Mouse (Mus musculus) embryonic stem cell, embryonic (primary cell): ENCODE results near the gene Pgm2l1.

Source experiments
- CTCF ChIA-PET, 4 experiments: fragments of 300-600 bp in 2 of 4; fragments of 350-600 bp in 2 of 4; sonication (Branson Sonifier 250); formaldehyde crosslinking; loops; one replicate each; lab custom pipeline; 2022; ENCODE audit warnings: inconsistent platforms in 2 of 4; lab: Charles Lee
- POLR2A ChIA-PET, 4 experiments: fragments of 300-600 bp in 2 of 4; fragments of 350-600 bp in 2 of 4; sonication (Branson Sonifier 250); formaldehyde crosslinking; loops; one replicate each; lab custom pipeline; 2022; ENCODE audit warnings: antibody characterized with exemption in 4 of 4, inconsistent platforms in 1 of 4; lab: Charles Lee

Pgm2l1 gene

DNA sequence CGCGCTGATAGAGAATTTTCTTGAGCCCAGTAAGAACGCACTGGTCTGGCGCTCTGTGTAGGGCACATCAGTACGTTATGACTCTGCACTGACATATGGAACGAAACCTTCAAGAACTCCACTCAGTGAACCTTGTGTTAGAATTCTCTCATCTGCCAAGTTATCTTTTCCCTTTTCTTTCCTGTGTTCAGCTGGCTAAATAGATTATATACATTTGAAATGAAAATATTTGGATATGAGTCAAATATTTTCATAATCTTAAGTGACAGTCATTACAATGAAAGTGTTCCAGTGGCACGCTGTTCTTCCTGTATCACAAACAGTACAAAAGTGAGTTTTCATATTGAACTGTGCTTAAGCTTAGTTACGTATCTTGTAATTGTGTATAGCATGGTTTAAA lies 45.2 kb downstream of the Pgm2l1 start:
- ChIA-PET POLR2A (no interaction called here), CTCF (interaction anchor here in 1 of 4 experiments (0.6 kb wide), 1 partner anchor 34 kb away, joined by 4 read pairs; no protein-coding TSS in a partner anchor)

DNA sequence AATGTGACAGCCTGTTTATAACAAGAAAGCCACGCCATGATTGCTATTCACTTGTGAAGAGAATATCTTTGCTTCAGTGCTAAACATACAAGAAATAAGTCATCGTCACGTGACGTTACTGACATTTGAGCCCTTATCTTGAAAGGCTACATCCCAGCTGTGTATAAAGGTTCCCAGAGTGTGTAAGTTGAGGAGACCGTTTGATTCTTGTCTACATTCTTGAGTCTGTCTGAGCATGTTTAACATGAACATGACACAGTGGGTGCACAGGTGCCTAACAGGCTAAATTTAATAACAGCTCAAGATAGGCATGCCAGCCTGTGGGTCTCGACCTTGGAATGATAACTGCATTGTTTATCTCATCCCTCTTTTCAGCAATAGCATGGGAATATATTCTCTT lies 47.3 kb downstream of the Pgm2l1 start:
- CTCF ChIA-PET, result interaction anchor here in 1 of 4 experiments (1.3 kb wide), 1 partner anchor 54 kb away, joined by 3 read pairs; no protein-coding TSS in a partner anchor

GRCm38 (mm10) chr7:100276397-100276796 lies 49.2 kb downstream of the Pgm2l1 start:
- ChIA-PET POLR2A (interaction anchor here in 2 of 4 experiments (0.7 to 1.5 kb wide), 3 partner anchors 12 to 211 kb away, joined by 3 to 4 read pairs (median 3); no protein-coding TSS in a partner anchor), CTCF (interaction anchor here (0.6 to 1.8 kb wide), 34 partner anchors 9 to 1380 kb away, joined by 3 to 10 read pairs (median 4); partner anchors contain the start of gene Pgm2l1 (in 1 of the 4))

More for the DNA sequence above, 47.3 kb downstream of the Pgm2l1 start:
- POLR2A ChIA-PET, result interaction anchor here in 2 of 4 experiments (0.6 to 1.2 kb wide), 2 partner anchors 9 to 256 kb away, joined by 3 to 7 read pairs; no protein-coding TSS in a partner anchor

GRCm38 (mm10) chr7:100279803-100280202 lies 52.6 kb downstream of the Pgm2l1 start:
- ChIA-PET CTCF (interaction anchor here in 3 of 4 experiments (0.6 to 1.9 kb wide), 6 partner anchors 9 to 241 kb away, joined by 3 to 14 read pairs (median 5); no protein-coding TSS in a partner anchor), POLR2A (interaction anchor here in 1 of 4 experiments (1.2 kb wide), 1 partner anchor 16 kb away, joined by 4 read pairs; no protein-coding TSS in a partner anchor)

DNA sequence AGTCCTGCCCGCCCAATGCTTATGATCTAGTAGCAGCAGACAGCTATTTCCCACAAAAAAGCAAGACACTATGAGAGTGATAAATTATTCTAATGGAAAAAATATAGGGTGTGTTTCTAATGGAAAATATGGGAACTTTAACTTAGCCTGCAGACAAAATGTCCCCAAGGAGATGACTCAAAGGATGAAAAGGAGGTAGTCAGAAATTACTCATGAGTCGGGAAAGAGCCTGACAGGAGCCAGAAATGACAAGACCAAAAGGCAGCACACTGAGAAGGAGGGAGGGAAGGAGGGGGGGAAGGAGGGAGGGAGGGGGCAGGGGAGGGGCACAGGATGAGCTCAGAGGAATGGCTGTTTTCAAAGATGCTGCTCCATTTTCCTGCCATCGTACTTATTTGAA lies 54.4 kb downstream of the Pgm2l1 start:
- POLR2A ChIA-PET, result interaction anchor here in 1 of 4 experiments (0.5 kb wide), 1 partner anchor 278 kb away, joined by 4 read pairs; no protein-coding TSS in a partner anchor
- CTCF ChIA-PET, result interaction anchor here in 1 of 4 experiments (0.6 kb wide), 1 partner anchor 111 kb away, joined by 3 read pairs; no protein-coding TSS in a partner anchor

- CTCF ChIA-PET, result no interaction called here
- POLR2A ChIA-PET, result interaction anchor here in 1 of 4 experiments (0.7 to 1.0 kb wide), 2 partner anchors 37 to 657 kb away, joined by 3 to 4 read pairs; partner anchors contain the start of gene Tpbgl
Measured at GRCm38 (mm10) chr7:100283298-100283697, 56.1 kb downstream of the Pgm2l1 start.

GRCm38 (mm10) chr7:100285383-100285782 lies 58.2 kb downstream of the Pgm2l1 start, which contains the start of gene P4ha3:
Gene P4ha3 (plus strand): TSS chr7:100285520.
- POLR2A ChIA-PET, result no interaction called here
- CTCF ChIA-PET, result no interaction called here

DNA sequence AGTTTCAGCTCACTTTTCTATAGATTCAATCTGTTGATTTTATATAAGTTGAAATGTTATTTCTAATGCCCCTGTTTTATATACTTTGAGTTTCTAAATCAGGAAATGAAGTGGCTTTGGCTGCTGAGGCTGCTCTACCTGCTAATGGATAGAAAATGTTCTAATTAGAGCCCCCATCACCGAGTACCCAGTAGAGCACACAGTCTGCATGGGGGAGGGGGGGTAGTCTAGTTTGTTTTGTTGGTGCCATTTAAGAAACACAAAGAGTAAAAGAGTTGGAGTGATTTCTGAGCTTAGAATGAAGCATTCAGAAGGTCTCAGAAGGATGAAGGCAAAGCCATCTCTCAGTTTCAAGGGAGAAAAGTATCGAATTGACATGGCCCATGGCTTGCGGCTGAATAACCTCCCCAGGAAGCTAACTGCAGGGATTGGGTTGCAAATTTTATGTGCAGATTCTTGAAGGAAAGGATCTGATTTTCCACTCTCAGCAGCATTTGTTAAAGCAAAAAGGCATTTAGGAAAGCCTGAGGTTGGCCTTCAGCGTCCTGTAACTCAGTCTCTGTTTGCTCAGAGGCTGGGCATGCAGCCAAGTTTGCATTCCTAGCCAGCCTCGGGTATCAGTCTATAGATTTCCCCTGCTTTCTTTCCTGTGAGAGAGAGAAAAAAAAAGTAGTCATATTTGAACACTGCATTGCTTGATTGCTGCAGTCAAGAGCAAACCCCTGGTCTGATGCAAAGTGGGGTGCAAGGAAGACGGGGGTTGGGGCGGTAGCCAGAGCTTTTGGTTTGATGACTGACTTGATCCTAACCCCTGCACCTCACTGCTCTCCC lies 60.8 kb downstream of the Pgm2l1 start:
- CTCF ChIA-PET, result interaction anchor here in 2 of 4 experiments (0.7 to 1.3 kb wide), 4 partner anchors 8 to 397 kb away, joined by 3 to 7 read pairs (median 4); no protein-coding TSS in a partner anchor
- POLR2A ChIA-PET, result interaction anchor here in 3 of 4 experiments (0.6 to 1.5 kb wide), 10 partner anchors 11 to 367 kb away, joined by 3 to 5 read pairs (median 3); partner anchors contain the start of gene Lipt2 (in 1 of the 3)

- ChIA-PET CTCF (interaction anchor here in 2 of 4 experiments (0.7 to 1.3 kb wide), 4 partner anchors 8 to 396 kb away, joined by 3 to 7 read pairs (median 4); no protein-coding TSS in a partner anchor), POLR2A (interaction anchor here in 3 of 4 experiments (0.6 to 1.5 kb wide), 7 partner anchors 12 to 208 kb away, joined by 3 to 5 read pairs (median 3); partner anchors contain the start of gene Lipt2 (in 1 of the 3))
Measured at GRCm38 (mm10) chr7:100288622-100289021, 61.4 kb downstream of the Pgm2l1 start.

- ChIA-PET POLR2A (no interaction called here), CTCF (no interaction called here)
Measured at GRCm38 (mm10) chr7:100293546-100293945, 66.4 kb downstream of the Pgm2l1 start.

DNA sequence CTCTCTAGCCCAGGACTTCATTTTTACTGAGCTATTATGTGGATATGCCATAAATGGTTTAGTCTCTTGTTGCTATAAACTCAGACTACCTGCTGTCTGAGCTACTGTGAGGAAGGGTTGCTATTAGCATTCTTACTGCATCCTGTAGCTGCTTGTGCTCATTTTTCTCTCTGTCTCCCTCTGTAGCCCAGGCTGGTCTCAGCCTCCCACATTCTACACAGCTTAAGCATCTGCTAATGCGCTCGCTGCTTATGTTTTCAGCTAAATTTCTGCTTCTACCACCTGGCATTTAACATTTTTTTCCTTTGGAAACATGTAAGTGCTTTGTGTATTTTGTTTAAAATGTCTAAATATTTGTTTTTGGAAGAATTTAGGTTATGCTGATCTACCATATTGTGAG lies 68.6 kb downstream of the Pgm2l1 start:
- POLR2A ChIA-PET, result interaction anchor here in 1 of 4 experiments (1.7 kb wide), 1 partner anchor 16 kb away, joined by 4 read pairs; no protein-coding TSS in a partner anchor

GRCm38 (mm10) chr7:100296699-100297098 lies 69.5 kb downstream of the Pgm2l1 start:
- ChIA-PET POLR2A (interaction anchor here in 1 of 4 experiments (1.1 to 1.8 kb wide), 3 partner anchors 10 to 17 kb away, joined by 3 to 5 read pairs (median 4); no protein-coding TSS in a partner anchor), CTCF (interaction anchor here in 1 of 4 experiments (0.5 kb wide), 1 partner anchor 20 kb away, joined by 7 read pairs; no protein-coding TSS in a partner anchor)

More for the DNA sequence above, 68.6 kb downstream of the Pgm2l1 start:
- CTCF ChIA-PET, result no interaction called here

- CTCF ChIA-PET, result no interaction called here
- POLR2A ChIA-PET, result no interaction called here
Measured at GRCm38 (mm10) chr7:100298861-100299510, 71.8 kb downstream of the Pgm2l1 start.

DNA sequence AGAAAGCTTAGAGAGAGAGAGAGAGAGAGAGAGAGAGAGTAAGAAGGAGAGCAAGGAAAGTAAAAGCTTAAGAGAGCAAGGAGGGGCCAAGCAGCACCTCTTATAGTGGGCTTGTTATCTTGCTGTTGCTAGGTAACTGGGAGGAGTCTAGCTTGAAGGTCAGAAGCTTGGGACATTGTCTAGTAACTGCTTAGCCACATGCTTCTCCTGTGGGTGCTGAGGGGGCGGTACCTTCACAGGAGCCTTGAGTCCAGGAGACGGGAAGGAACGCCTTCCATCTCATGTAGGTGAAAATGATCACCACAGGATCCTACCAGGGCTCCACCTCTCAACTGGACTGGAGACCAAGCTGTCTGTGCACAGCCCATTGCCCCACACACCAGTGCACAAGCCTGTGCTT lies 74.2 kb downstream of the Pgm2l1 start:
- POLR2A ChIA-PET, result interaction anchor here in 3 of 4 experiments (0.8 to 1.4 kb wide), 3 partner anchors 9 to 765 kb away, joined by 3 to 4 read pairs (median 4); no protein-coding TSS in a partner anchor
- CTCF ChIA-PET, result interaction anchor here in 1 of 4 experiments (0.7 to 2.0 kb wide), 2 partner anchors 25 to 78 kb away, joined by 3 to 6 read pairs; no protein-coding TSS in a partner anchor

DNA sequence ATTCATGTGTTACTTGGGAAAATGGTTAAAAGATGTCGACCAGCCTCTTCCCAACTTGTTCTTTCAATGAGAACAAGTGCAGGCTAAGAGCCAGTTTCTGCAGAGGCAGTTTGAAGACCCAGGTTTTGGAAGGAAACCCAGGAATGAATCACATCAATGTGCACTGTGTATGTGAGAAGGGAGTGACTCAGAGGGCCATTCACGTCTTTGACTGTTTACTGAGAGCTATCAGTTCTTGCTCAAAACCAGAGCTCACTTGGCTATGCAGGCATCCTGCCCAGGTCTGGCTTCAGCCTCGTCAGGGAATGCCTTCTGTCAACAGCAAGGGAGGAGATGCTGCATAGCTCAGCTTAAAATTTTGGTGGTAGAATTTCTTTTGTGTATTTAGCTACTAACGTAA lies 75.1 kb downstream of the Pgm2l1 start:
- ChIA-PET POLR2A (interaction anchor here in 2 of 4 experiments (1.1 to 1.8 kb wide), 4 partner anchors 11 to 192 kb away, joined by 3 to 5 read pairs (median 4); no protein-coding TSS in a partner anchor), CTCF (interaction anchor here in 1 of 4 experiments (2.0 kb wide), 1 partner anchor 26 kb away, joined by 6 read pairs; no protein-coding TSS in a partner anchor)

GRCm38 (mm10) chr7:100305894-100306293 lies 78.7 kb downstream of the Pgm2l1 start:
- POLR2A ChIA-PET, result no interaction called here
- CTCF ChIA-PET, result no interaction called here

DNA sequence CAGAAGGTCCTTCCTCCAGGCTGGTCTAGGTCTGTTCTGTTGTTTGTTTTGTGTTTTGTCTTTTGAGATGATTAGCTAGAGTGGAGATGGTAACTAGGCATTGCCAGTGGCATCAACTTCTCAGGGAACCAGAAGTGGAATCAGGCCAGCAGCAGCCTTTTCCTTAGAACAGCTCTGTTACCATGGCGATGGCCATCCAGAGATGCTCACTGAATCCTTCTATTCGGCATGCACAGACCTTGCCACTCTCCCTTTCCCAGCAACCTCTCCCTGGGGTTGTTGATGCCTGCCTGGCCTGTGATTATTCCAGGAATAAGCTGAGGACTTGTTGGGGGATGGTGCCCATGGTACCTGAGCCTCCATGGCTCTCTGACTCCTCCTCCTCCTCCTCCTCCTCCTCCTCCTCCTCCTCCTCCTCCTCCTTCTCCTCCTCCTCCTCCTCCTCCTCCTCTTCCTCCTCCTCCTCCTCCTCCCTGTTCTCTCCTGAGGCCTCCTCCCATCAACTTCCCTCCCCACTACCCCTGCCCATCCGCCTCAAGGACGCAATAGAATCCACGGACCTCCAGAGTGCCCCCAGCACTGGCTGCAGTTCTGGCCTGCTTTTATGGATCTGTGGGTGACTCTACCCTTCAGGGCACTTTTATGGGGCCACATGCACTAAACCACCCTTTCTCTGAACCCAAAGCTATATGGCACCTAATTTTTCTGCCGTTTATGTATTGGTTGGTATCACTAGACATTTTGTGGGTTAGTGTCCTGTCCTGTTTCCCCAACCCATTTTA lies 80.9 kb downstream of the Pgm2l1 start:
- ChIA-PET POLR2A (interaction anchor here in 2 of 4 experiments (0.6 to 1.3 kb wide), 3 partner anchors 11 to 149 kb away, joined by 3 to 5 read pairs (median 3); partner anchors contain the start of gene Lipt2 (in 1 of the 2)), CTCF (interaction anchor here in 1 of 4 experiments (0.6 kb wide), 1 partner anchor 279 kb away, joined by 3 read pairs; no protein-coding TSS in a partner anchor)
